Mouse (Mus musculus) megakaryocyte, embryonic 14.5 days (primary cell): ENCODE data around the gene Anapc16. TPM values are rescaled to one million over a fixed set of nuclear protein-coding genes. Genes with fewer than 3 reads are reported as not detected.
A peak's percentile ranks its signal among the peaks of the same experiment; 100 is the strongest.

ENCODE experiments used
- H3K27me3 ChIP-seq: replicated peaks from 2 replicates; pipeline ENCODE3; 2012; ENCODE audit warnings: inconsistent platforms
- H3K36me3 ChIP-seq: replicated peaks from 2 replicates; pipeline ENCODE3; 2012; ENCODE audit warnings: low read length, inconsistent platforms, mixed read lengths
- H3K4me1 ChIP-seq: 2 replicates; pipeline ENCODE4 v1.6.1; 2012; ENCODE audit warnings: inconsistent platforms
- H3K4me3 ChIP-seq: replicated peaks from 2 replicates; pipeline ENCODE3; 2012; ENCODE audit warnings: moderate library complexity, mild to moderate bottlenecking, inconsistent platforms
- H3K9me3 ChIP-seq: 2 replicates; pipeline ENCODE4 v1.6.1; 2012; ENCODE audit warnings: inconsistent platforms
- FLI1 ChIP-seq: IDR thresholded peaks from 2 replicates; pipeline ENCODE4 v1.6.1; 2012; ENCODE audit warnings: low read length, inconsistent platforms, mixed read lengths
- GATA1 ChIP-seq: IDR thresholded peaks from 3 replicates; pipeline ENCODE4 v1.6.1; 2012; ENCODE audit warnings: mixed read lengths, low read length, inconsistent platforms, borderline replicate concordance
- polyA plus RNA-seq: library from polyadenylated mRNA; stranded (reverse); fragments of >175 nt; gene quantifications from 2 replicates; pipeline ENCODE4 v1.2.3, GENCODE M21; 2012; ENCODE audit warnings: low replicate concordance; ENCODE audit not compliant: insufficient read depth

The Anapc16 gene
- 73.7 and 169 TPM in 2 replicates for polyA plus RNA-seq

DNA sequence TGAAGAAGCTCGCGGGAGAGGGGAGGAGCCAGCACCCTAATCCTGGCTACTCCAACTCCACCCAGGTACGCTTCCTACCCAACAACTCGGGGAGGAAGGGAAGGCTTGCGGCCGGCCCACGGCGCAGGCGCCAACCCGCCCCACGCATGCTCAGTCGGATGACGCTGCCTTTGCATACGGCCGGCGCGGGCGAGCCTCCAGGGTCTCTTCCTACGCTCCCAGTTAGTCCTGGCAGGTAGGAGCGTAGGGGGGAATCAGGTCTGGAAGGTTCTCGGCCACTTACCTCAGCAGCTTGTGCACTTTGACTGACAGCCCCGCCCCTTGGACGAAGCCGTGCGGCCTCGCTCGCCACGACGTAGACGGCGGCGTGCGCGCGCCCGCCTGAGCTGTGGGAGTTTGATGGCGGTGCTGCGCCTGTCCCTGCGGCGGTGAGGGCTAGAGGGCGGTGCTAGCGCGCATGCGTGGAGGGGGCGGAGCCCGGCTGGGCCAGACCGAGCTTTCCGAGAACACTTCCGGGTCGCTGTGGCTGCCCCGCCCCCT lies at the start of gene Anapc16, which contains the start of gene Ascc1:
Gene Anapc16, minus strand, starts transcription at position 463 of the 540 bp plus-strand sequence.
Gene Ascc1, plus strand, starts transcription at position 133 of the 540 bp plus-strand sequence.
- peaks cover 29% of the 10 kb centered on the region for H3K36me3 ChIP-seq

DNA sequence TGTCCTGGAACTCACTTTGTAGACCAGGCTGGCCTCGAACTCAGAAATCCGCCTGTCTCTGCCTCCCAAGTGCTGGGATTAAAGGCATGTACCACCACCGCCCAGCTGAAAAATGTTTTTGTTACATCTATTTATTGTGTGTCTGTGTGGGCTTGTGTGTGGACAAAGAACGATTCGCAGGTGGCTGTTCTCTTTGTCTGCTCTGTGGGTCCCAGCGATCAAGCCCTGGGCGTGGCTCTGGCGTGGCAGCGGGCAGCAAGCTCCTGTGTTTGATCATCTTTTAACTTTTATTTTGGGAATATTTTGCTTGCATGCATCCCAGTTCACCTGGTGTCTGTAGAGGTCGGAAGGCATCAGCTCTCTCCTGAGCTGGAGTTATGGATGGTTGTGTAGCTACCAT lies 47.6 kb upstream of the Anapc16 start:
- Histone ChIP-seq H3K36me3 (peaks cover 52% of the 10 kb centered on the region), H3K4me3 (no peak overlapping the region), H3K9me3 (peaks cover 9% of the 10 kb centered on the region), H3K27me3 (no peaks in the 10 kb centered on the region), H3K4me1 (peaks cover 10% of the 10 kb centered on the region)
- TF ChIP-seq GATA1 (no peak), FLI1 (no peak)

More for the DNA sequence above, at the start of gene Anapc16, which contains the start of gene Ascc1:
- H3K4me3 ChIP-seq, result peak within 1 kb of the TSS; percentile 98
- H3K4me1 ChIP-seq, result peaks cover 62% of the 10 kb centered on the region
- H3K9me3 ChIP-seq, result no peaks in the 10 kb centered on the region
- no peaks in the 10 kb centered on the region for H3K27me3 ChIP-seq
- TF ChIP-seq FLI1 (no peak), GATA1 (no peak)

GRCm38 (mm10) chr10:60046696-60047095 lies 43.8 kb upstream of the Anapc16 start:
- no peak for TF ChIP-seq FLI1
- TF ChIP-seq GATA1, result no peak
- peaks cover 66% of the 10 kb centered on the region for H3K36me3 ChIP-seq
- H3K4me1 ChIP-seq, result peaks cover 4% of the 10 kb centered on the region; the same call in 1 of the 2 replicates
- peaks cover 9% of the 10 kb centered on the region for H3K9me3 ChIP-seq
- no peaks in the 10 kb centered on the region for H3K27me3 ChIP-seq
- no peak overlapping the region for H3K4me3 ChIP-seq

- Histone ChIP-seq H3K4me3 (no peak overlapping the region), H3K9me3 (no peaks in the 10 kb centered on the region), H3K27me3 (no peaks in the 10 kb centered on the region), H3K4me1 (peaks cover 7% of the 10 kb centered on the region; the same call in 1 of the 2 replicates), H3K36me3 (peaks cover 27% of the 10 kb centered on the region)
- TF ChIP-seq GATA1 (no peak), FLI1 (no peak)
Measured at GRCm38 (mm10) chr10:60042350-60042922, 39.5 kb upstream of the Anapc16 start.

GRCm38 (mm10) chr10:60035744-60036143 lies 32.8 kb upstream of the Anapc16 start:
- Histone ChIP-seq H3K9me3 (no peaks in the 10 kb centered on the region), H3K27me3 (no peaks in the 10 kb centered on the region), H3K36me3 (peaks cover 19% of the 10 kb centered on the region), H3K4me3 (no peak overlapping the region), H3K4me1 (peaks cover 37% of the 10 kb centered on the region)
- TF ChIP-seq FLI1, result no peak

DNA sequence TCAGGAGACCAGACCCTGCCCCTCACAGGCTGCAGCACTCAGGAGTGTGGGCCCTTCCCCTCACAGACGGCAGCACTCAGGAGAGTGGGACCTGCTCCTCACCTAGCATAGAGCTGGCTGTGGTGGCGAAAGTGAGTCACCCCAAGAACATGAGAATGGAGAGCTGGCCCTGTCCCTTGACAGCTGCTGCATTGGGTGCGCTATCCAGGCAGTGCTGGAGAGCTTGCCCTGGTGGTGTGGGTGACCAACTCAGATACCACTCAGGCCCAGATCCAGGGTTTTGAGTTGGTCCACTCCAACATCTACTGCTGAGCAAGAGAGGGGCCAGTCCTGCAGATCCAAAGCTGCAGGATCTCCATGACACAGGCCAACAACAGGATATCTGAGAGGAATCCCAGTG lies 31.7 kb upstream of the Anapc16 start:
- Histone ChIP-seq H3K27me3 (no peaks in the 10 kb centered on the region), H3K36me3 (peaks cover 22% of the 10 kb centered on the region), H3K4me1 (peaks cover 37% of the 10 kb centered on the region), H3K9me3 (no peaks in the 10 kb centered on the region), H3K4me3 (no peak overlapping the region)
- TF ChIP-seq GATA1 (no peak), FLI1 (no peak)

DNA sequence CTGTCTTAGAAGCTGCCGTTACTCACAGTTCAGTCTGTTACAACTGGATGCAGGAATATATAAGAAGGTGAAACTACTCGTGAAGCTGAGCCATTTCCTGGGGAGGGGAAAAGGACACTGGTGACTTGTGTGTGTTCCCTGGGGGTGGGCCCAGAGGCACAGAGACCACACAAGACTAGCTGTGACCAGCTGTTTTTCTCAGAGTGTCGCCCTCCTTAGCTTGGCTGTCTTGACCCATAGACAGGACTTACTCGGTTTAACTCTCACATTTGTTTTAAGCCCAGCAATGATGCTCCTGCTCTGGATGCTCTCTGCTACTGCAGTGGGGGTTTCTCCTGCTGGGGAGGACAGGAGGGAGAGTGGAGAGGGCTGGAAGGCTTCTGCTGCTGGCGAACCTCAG lies 30.1 kb upstream of the Anapc16 start:
- no peak overlapping the region for H3K4me3 ChIP-seq
- no peak for TF ChIP-seq FLI1
- TF ChIP-seq GATA1, result no peak
- peaks cover 33% of the 10 kb centered on the region for H3K36me3 ChIP-seq
- peaks cover 44% of the 10 kb centered on the region for H3K4me1 ChIP-seq
- no peaks in the 10 kb centered on the region for H3K27me3 ChIP-seq
- H3K9me3 ChIP-seq, result no peaks in the 10 kb centered on the region

- H3K4me1 ChIP-seq, result peaks cover 46% of the 10 kb centered on the region
- no peaks in the 10 kb centered on the region for H3K27me3 ChIP-seq
- no peaks in the 10 kb centered on the region for H3K9me3 ChIP-seq
- TF ChIP-seq GATA1 (no peak), FLI1 (no peak)
- peaks cover 34% of the 10 kb centered on the region for H3K36me3 ChIP-seq
- H3K4me3 ChIP-seq, result no peak overlapping the region
Measured at GRCm38 (mm10) chr10:60032622-60033021, 29.7 kb upstream of the Anapc16 start.

DNA sequence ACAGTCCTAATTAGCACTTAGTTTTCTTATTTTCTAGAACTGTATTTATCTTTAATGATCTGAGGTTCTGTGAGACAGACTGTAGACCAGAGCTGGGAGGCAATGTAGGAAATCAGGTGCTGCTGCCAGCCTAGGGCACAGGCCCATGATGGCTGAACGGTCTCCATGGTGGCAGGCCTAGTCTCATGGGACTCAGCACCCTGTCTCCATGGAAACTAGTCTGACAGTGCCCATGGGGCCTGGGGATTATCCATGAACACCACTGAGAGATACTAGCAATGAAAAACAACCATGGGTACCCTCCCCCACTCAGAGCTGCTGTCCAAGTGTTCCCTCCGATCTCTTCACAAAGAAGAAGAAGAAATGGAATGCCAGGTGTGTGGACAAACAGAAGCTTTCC lies 29.1 kb upstream of the Anapc16 start:
- TF ChIP-seq GATA1, result no peak
- TF ChIP-seq FLI1, result no peak
- H3K9me3 ChIP-seq, result no peaks in the 10 kb centered on the region
- peaks cover 36% of the 10 kb centered on the region for H3K36me3 ChIP-seq

DNA sequence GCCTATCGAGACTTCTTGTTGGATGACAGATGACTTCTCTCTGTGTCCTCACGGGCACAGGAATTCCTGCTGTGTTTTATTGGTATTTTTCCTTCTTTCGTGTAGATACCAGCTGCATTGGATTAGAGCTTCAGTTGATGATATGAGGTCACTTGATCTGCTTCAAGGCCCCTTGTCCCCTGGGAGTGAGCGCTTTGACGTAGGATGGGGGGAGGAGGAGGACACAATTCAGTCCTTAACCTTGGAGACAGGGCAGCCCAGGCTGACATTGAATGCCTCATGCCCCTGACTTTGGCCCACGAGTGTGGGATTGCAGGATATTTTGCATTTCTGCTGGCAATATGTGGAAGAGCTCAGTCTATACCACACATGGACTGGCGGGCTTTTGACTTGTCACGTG lies 28.6 kb upstream of the Anapc16 start:
- Histone ChIP-seq H3K4me1 (peaks cover 55% of the 10 kb centered on the region), H3K27me3 (no peaks in the 10 kb centered on the region), H3K36me3 (peaks cover 39% of the 10 kb centered on the region), H3K4me3 (no peak overlapping the region), H3K9me3 (no peaks in the 10 kb centered on the region)
- TF ChIP-seq FLI1, result no peak

More for the DNA sequence above, 29.1 kb upstream of the Anapc16 start:
- no peak overlapping the region for H3K4me3 ChIP-seq
- peaks cover 51% of the 10 kb centered on the region for H3K4me1 ChIP-seq
- H3K27me3 ChIP-seq, result no peaks in the 10 kb centered on the region

DNA sequence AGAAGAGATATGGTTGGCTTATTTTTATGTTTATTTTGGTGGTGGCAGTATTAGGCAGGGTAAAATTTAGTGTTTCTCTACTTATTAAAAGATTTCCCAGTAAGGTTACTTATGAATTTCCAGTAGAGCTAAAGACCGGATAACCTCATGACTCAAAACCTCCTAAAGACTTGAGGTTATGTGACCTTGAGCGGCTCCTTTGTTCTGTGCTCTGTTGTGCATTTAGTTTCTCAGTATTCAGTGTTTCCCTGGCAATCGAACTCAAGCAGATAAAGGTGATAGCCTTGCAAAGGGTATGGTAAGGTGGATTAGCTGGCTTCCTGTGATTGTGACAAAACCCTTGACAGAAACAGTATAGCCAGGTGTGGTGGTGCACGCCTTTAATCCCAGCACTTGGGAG lies 26.5 kb upstream of the Anapc16 start:
- Histone ChIP-seq H3K27me3 (no peaks in the 10 kb centered on the region), H3K4me3 (no peak overlapping the region), H3K9me3 (no peaks in the 10 kb centered on the region), H3K4me1 (peaks cover 54% of the 10 kb centered on the region), H3K36me3 (peaks cover 47% of the 10 kb centered on the region)
- TF ChIP-seq GATA1 (no peak), FLI1 (no peak)
